Mouse (Mus musculus) layer of hippocampus, adult 9-10 months (tissue): ENCODE measurements around the gene Kcnmb4.

ENCODE experiments used
- DNase-seq: peaks from one replicate; pipeline ENCODE4 v3.0.0; 2022; ENCODE audit warnings: low spot score

The Kcnmb4 gene

GRCm38 (mm10) chr10:116452771-116453170 is 20.9 kb downstream of the Kcnmb4 start:
- no peak for DNase-seq

GRCm38 (mm10) chr10:116450621-116451020 is 23.1 kb downstream of the Kcnmb4 start:
- no peak for DNase-seq

- no peak for DNase-seq
Measured at GRCm38 (mm10) chr10:116448166-116448565, 25.5 kb downstream of the Kcnmb4 start.

- no peak for DNase-seq
Measured at GRCm38 (mm10) chr10:116447176-116447575, 26.5 kb downstream of the Kcnmb4 start.

- DNase-seq, result no peak
Measured at GRCm38 (mm10) chr10:116446040-116446439, 27.6 kb downstream of the Kcnmb4 start.

GRCm38 (mm10) chr10:116444826-116445225 is 28.9 kb downstream of the Kcnmb4 start:
- no peak for DNase-seq

- no peak for DNase-seq
Measured at GRCm38 (mm10) chr10:116444371-116444770, 29.3 kb downstream of the Kcnmb4 start.

GRCm38 (mm10) chr10:116440946-116441345 is 32.7 kb downstream of the Kcnmb4 start:
- DNase-seq, result no peak

GRCm38 (mm10) chr10:116440088-116440487 is 33.6 kb downstream of the Kcnmb4 start:
- no peak for DNase-seq

GRCm38 (mm10) chr10:116435455-116435854 is 38.2 kb downstream of the Kcnmb4 start:
- no peak for DNase-seq

- DNase-seq, result no peak
Measured at GRCm38 (mm10) chr10:116432421-116432820, 41.3 kb downstream of the Kcnmb4 start.

GRCm38 (mm10) chr10:116428026-116428780 is 45.5 kb downstream of the Kcnmb4 start:
- DNase-seq, result peak; percentile 37

GRCm38 (mm10) chr10:116426176-116426575 is 47.5 kb downstream of the Kcnmb4 start:
- no peak for DNase-seq

- no peak for DNase-seq
Measured at GRCm38 (mm10) chr10:116424921-116425320, 48.8 kb downstream of the Kcnmb4 start.

- no peak for DNase-seq
Measured at GRCm38 (mm10) chr10:116422551-116422950, 51.1 kb downstream of the Kcnmb4 start.

GRCm38 (mm10) chr10:116420976-116421375 is 52.7 kb downstream of the Kcnmb4 start:
- no peak for DNase-seq

- no peak for DNase-seq
Measured at GRCm38 (mm10) chr10:116418121-116418726, 55.5 kb downstream of the Kcnmb4 start.

GRCm38 (mm10) chr10:116416726-116417125 is 57.0 kb downstream of the Kcnmb4 start:
- DNase-seq, result no peak

- DNase-seq, result no peak
Measured at GRCm38 (mm10) chr10:116416142-116416541, 57.5 kb downstream of the Kcnmb4 start.

- no peak for DNase-seq
Measured at GRCm38 (mm10) chr10:116410826-116411225, 62.9 kb downstream of the Kcnmb4 start.

- DNase-seq, result no peak
Measured at GRCm38 (mm10) chr10:116407684-116408359, 65.9 kb downstream of the Kcnmb4 start.

- no peak for DNase-seq
Measured at GRCm38 (mm10) chr10:116405011-116405410, 68.7 kb downstream of the Kcnmb4 start.

GRCm38 (mm10) chr10:116403679-116404078 is 70.0 kb downstream of the Kcnmb4 start:
- DNase-seq, result no peak
